Mouse (Mus musculus) heart, postnatal 36 days (tissue): Measurements from ENCODE around the gene Mast3. TPM values are rescaled to one million over a fixed set of nuclear protein-coding genes. Genes with fewer than 3 reads are reported as not detected.
A peak's percentile ranks its signal among the peaks of the same experiment; 100 is the strongest.

ENCODE experiments used
- DNase-seq, 2 experiments: peaks; one replicate each; pipeline ENCODE4 v3.0.0; 2021 to 2022
- intact Hi-C: fragments of 180-260 bp; cut with DNase I; formaldehyde crosslinking; loops from one replicate; pipeline ENCODE4 v1.15.1; 2025
- total RNA-seq, 2 experiments: library from RNA; stranded (reverse); gene quantifications; 2 replicates each; pipeline ENCODE4 v1.2.3; 2021

Gene Mast3
- 1 to 10 TPM; 6.4 to 8.9 TPM for total RNA-seq

GRCm38 (mm10) chr8:70804481-70805206 lies at the start of gene Mast3:
Gene Mast3 (minus strand): TSS chr8:70805054.
- DNase-seq = peak; percentile 83 to 87
- intact Hi-C loops = no loop called here

- no peak for DNase-seq
- intact Hi-C loops = no loop called here
These were observed 49.0 kb upstream of the Mast3 start for GRCm38 (mm10) chr8:70853863-70854262.

- no peak for DNase-seq
- intact Hi-C loops = no loop called here
These were observed 47.9 kb upstream of the Mast3 start for GRCm38 (mm10) chr8:70852595-70853231.

GRCm38 (mm10) chr8:70851837-70852236 lies 47.0 kb upstream of the Mast3 start:
- intact Hi-C loops = no loop called here
- no peak for DNase-seq

GRCm38 (mm10) chr8:70850947-70851346 lies 46.1 kb upstream of the Mast3 start:
- intact Hi-C loops = no loop called here
- no peak for DNase-seq

GRCm38 (mm10) chr8:70850132-70850845 lies 45.4 kb upstream of the Mast3 start:
- DNase-seq = no peak
- intact Hi-C loops = no loop called here

- peak; percentile 45 to 62 for DNase-seq
- intact Hi-C loops = no loop called here
These were observed 44.6 kb upstream of the Mast3 start for GRCm38 (mm10) chr8:70849333-70849990.

GRCm38 (mm10) chr8:70846371-70847154 lies 41.7 kb upstream of the Mast3 start:
- intact Hi-C loops = no loop called here
- no peak for DNase-seq

- no peak for DNase-seq
- intact Hi-C loops = no loop called here
These were observed 40.3 kb upstream of the Mast3 start for GRCm38 (mm10) chr8:70845108-70845507.

GRCm38 (mm10) chr8:70844523-70844922 lies 39.7 kb upstream of the Mast3 start:
- DNase-seq = peak; percentile 89 to 93
- intact Hi-C loops = loop anchor here (1.0 to 5.0 kb wide), 3 partner anchors 25 to 126 kb away; partner anchors contain the start of gene Gm3336

GRCm38 (mm10) chr8:70843941-70844340 lies 39.1 kb upstream of the Mast3 start:
- no peak for DNase-seq
- intact Hi-C loops = loop anchor here (1.0 to 5.0 kb wide), 3 partner anchors 25 to 126 kb away; partner anchors contain the start of gene Gm3336

GRCm38 (mm10) chr8:70843214-70843773 lies 38.4 kb upstream of the Mast3 start:
- intact Hi-C loops = loop anchor here (5.0 kb wide), 1 partner anchor 71 kb away; no protein-coding TSS in a partner anchor
- no peak for DNase-seq

- no peak for DNase-seq
- intact Hi-C loops = loop anchor here (5.0 kb wide), 1 partner anchor 70 kb away; no protein-coding TSS in a partner anchor
These were observed 37.6 kb upstream of the Mast3 start for GRCm38 (mm10) chr8:70842484-70842883.

GRCm38 (mm10) chr8:70841147-70842072 lies 36.6 kb upstream of the Mast3 start:
- intact Hi-C loops = loop anchor here (1.0 to 5.0 kb wide), 3 partner anchors 20 to 121 kb away; no protein-coding TSS in a partner anchor
- peak; percentile 91 to 97 for DNase-seq

- no peak for DNase-seq
- intact Hi-C loops = loop anchor here (5.0 kb wide), 1 partner anchor 68 kb away; no protein-coding TSS in a partner anchor
These were observed 35.7 kb upstream of the Mast3 start for GRCm38 (mm10) chr8:70840590-70840989.

GRCm38 (mm10) chr8:70839408-70840351 lies 34.8 kb upstream of the Mast3 start, which contains the start of gene Arrdc2:
Gene Arrdc2 (minus strand): TSS chr8:70839720.
- DNase-seq = peak; percentile 95 to 96
- intact Hi-C loops = loop anchor here (5.0 kb wide), 1 partner anchor 67 kb away; no protein-coding TSS in a partner anchor
